Mouse (Mus musculus) ES-Bruce4 (cell line): Measurements from ENCODE around the gene Mecom. TPM values are rescaled to one million over a fixed set of nuclear protein-coding genes. Genes with fewer than 3 reads are reported as not detected.

Experiments used
- H3K27ac ChIP-seq: 2 replicates; pipeline ENCODE4 v1.5.1; 2012; ENCODE audit warnings: low read length, inconsistent platforms; ENCODE audit not compliant: insufficient read depth
- H3K27me3 ChIP-seq: 2 replicates; pipeline ENCODE4 v1.6.1; 2012; ENCODE audit warnings: mild to moderate bottlenecking, low read length, inconsistent platforms; ENCODE audit not compliant: control insufficient read depth, poor library complexity, insufficient read depth, severe bottlenecking
- H3K36me3 ChIP-seq: 2 replicates; pipeline ENCODE4 v1.6.1; 2012; ENCODE audit warnings: inconsistent platforms, mild to moderate bottlenecking, low read length, moderate library complexity; ENCODE audit not compliant: control insufficient read depth, poor library complexity, insufficient read depth, severe bottlenecking
- H3K4me1 ChIP-seq: one replicate; pipeline ENCODE4 v1.8.1; 2011; ENCODE audit warnings: low read length; ENCODE audit not compliant: control insufficient read depth, insufficient read depth
- H3K4me3 ChIP-seq: 2 replicates; pipeline ENCODE4 v1.5.1; 2011; ENCODE audit warnings: low read depth, mild to moderate bottlenecking, low read length
- H3K9ac ChIP-seq: 2 replicates; pipeline ENCODE4 v1.6.1; 2012; ENCODE audit warnings: low read depth, mild to moderate bottlenecking, inconsistent platforms; ENCODE audit not compliant: poor library complexity, severe bottlenecking
- H3K9me3 ChIP-seq: replicated peaks from 2 replicates; pipeline ENCODE4 v1.6.1; 2012; ENCODE audit warnings: mild to moderate bottlenecking, low read length, inconsistent platforms; ENCODE audit not compliant: control insufficient read depth, poor library complexity, insufficient read depth, severe bottlenecking
- CTCF ChIP-seq: IDR thresholded peaks from one replicate; pipeline ENCODE4 v1.8.1; 2011; ENCODE audit warnings: low read depth, low read length
- EP300 ChIP-seq: IDR thresholded peaks from 2 replicates; pipeline ENCODE4 v1.6.1; 2011; ENCODE audit warnings: low read depth, low read length; ENCODE audit not compliant: insufficient read depth
- POLR2A ChIP-seq: IDR thresholded peaks from one replicate; pipeline ENCODE4 v1.8.1; 2011; ENCODE audit warnings: low read length; ENCODE audit not compliant: insufficient read depth
- polyA plus RNA-seq: library from polyadenylated mRNA; stranded (reverse); fragments of >200 nt; gene quantifications from 2 replicates; pipeline ENCODE4 v1.2.4, GENCODE M21; 2011; ENCODE audit warnings: low read depth; ENCODE audit not compliant: missing spikeins, insufficient read depth, insufficient read length

Gene Mecom
- polyA plus RNA-seq, 1 experiment, result 0.24 TPM

DNA sequence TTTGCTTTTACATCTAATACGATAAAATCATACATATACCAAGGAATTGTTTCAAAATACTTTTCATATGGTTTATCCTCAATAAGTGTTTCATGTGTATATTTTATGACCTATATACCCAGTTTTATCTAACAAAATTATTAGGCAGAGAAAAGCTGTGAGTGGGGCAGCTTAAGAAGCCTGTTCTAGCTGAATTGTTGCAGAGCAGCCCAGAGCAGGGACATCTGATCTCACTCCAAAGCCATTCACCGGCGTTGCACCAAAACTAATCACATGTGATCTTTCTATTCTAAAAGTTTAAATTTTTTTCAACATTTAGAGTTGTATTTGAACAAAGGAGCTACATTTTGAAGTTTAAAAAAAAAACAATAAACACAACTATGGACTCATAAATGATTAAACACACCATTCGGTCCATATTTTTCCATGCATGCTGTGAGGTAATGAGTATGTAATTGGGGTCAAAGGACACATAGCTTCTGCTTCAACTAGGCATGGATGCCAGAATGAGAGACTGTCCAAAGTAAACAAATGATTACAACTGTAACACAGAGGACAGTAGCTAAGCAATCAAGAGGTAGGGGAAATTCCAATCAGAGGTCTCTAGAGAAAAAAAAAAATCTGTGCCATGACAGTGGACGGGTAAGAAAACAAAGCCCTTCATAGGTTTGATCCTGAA lies 64.7 kb downstream of the Mecom start:
- Histone ChIP-seq H3K36me3 (no peaks in the 10 kb centered on the region), H3K4me1 (no peaks in the 10 kb centered on the region), H3K9ac (no peak overlapping the region), H3K4me3 (no peak overlapping the region), H3K27me3 (no peaks in the 10 kb centered on the region), H3K9me3 (no peaks in the 10 kb centered on the region), H3K27ac (no peak overlapping the region)
- TF ChIP-seq EP300 (no peak), CTCF (no peak), POLR2A (no peak)

DNA sequence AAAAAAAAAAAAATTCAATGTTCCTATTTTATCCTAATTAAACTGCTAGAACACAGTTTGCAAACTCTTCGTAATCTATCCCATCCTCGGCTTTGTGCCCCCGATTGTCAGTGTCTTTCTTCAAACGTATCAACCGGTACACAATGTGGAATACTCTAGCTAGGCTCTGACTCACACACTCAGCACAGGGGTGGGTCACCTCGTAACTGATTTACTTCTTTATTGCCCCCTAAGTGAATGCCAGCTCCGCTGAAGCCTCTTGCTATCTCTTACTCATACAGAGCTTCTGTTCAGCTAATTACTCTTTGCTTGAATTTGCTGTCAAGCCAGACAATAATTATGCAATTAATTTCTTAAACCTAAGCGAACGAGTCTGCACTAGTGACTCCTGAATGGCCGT lies 66.1 kb downstream of the Mecom start:
- H3K4me3 ChIP-seq, result no peak overlapping the region
- no peak overlapping the region for H3K27ac ChIP-seq
- TF ChIP-seq POLR2A, result no peak
- no peak for TF ChIP-seq CTCF
- no peak for TF ChIP-seq EP300
- H3K4me1 ChIP-seq, result no peaks in the 10 kb centered on the region
- no peak overlapping the region for H3K9ac ChIP-seq
- H3K9me3 ChIP-seq, result no peaks in the 10 kb centered on the region
- H3K27me3 ChIP-seq, result no peaks in the 10 kb centered on the region
- H3K36me3 ChIP-seq, result no peaks in the 10 kb centered on the region

DNA sequence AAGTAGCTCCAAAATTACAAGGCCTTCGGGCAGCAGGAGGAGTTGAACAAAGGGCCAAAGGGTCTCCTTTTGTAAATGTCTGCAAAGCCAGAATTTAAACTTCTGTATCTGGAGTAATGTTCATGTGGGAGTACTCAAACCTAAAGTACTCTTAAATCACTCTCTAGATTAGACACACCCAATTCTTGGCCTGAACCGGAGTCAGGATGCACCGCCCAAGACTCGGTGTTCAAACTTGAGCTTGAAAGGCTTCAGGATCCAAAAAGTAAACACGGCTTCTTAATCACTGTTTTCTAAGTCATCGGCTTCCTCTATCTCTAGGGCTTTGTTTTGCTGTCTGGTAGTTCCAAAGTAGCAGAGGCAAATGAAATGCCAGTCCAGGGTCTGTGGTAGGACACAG lies 67.3 kb downstream of the Mecom start:
- Histone ChIP-seq H3K36me3 (no peaks in the 10 kb centered on the region), H3K4me3 (no peak overlapping the region), H3K4me1 (no peaks in the 10 kb centered on the region), H3K27ac (no peak overlapping the region), H3K9me3 (no peaks in the 10 kb centered on the region), H3K9ac (no peak overlapping the region), H3K27me3 (no peaks in the 10 kb centered on the region)
- TF ChIP-seq CTCF (no peak), POLR2A (no peak), EP300 (no peak)

GRCm38 (mm10) chr3:30478252-30478651 lies 69.6 kb downstream of the Mecom start:
- Histone ChIP-seq H3K36me3 (no peaks in the 10 kb centered on the region), H3K4me1 (no peaks in the 10 kb centered on the region), H3K9me3 (no peaks in the 10 kb centered on the region), H3K4me3 (no peak overlapping the region), H3K27ac (no peak overlapping the region), H3K27me3 (no peaks in the 10 kb centered on the region), H3K9ac (no peak overlapping the region)
- TF ChIP-seq POLR2A (no peak), CTCF (no peak), EP300 (no peak)

- TF ChIP-seq CTCF (no peak), POLR2A (no peak), EP300 (no peak)
Measured at GRCm38 (mm10) chr3:30477008-30477407, 70.8 kb downstream of the Mecom start.

GRCm38 (mm10) chr3:30475591-30475990 lies 72.2 kb downstream of the Mecom start:
- Histone ChIP-seq H3K27me3 (no peaks in the 10 kb centered on the region; the same call in 1 of the 2 replicates), H3K27ac (no peak overlapping the region), H3K9ac (no peak overlapping the region), H3K36me3 (no peaks in the 10 kb centered on the region), H3K4me1 (no peaks in the 10 kb centered on the region), H3K4me3 (no peak overlapping the region), H3K9me3 (no peaks in the 10 kb centered on the region)
- no peak for TF ChIP-seq POLR2A
- no peak for TF ChIP-seq EP300

More at GRCm38 (mm10) chr3:30477008-30477407, 70.8 kb downstream of the Mecom start:
- no peak overlapping the region for H3K27ac ChIP-seq
- H3K4me3 ChIP-seq, result no peak overlapping the region
- H3K4me1 ChIP-seq, result no peaks in the 10 kb centered on the region
- H3K9ac ChIP-seq, result no peak overlapping the region
- H3K9me3 ChIP-seq, result no peaks in the 10 kb centered on the region
- no peaks in the 10 kb centered on the region for H3K27me3 ChIP-seq
- H3K36me3 ChIP-seq, result no peaks in the 10 kb centered on the region
